Mouse (Mus musculus) intestine, postnatal 0 days (tissue): ENCODE results near the gene Tango2. TPM values are rescaled to one million over a fixed set of nuclear protein-coding genes. Genes with fewer than 3 reads are reported as not detected.

Experiments
- ATAC-seq: fragments of 200-750 bp; cut with Nextera tagmentation; 2 replicates; pipeline ENCODE4 v1.8.0; 2017; ENCODE audit warnings: mild to moderate bottlenecking, moderate TSS enrichment, moderate library complexity
- H3K27ac ChIP-seq: fragments of 300-500 bp; sonication (generic); 2 replicates; pipeline ENCODE4 v1.5.1; 2014; ENCODE audit warnings: mild to moderate bottlenecking, low read depth, low read length, moderate library complexity
- H3K27me3 ChIP-seq: fragments of 300-500 bp; sonication (generic); replicated peaks from 2 replicates; pipeline ENCODE4 v1.6.1; 2014; ENCODE audit warnings: low read length, mixed read lengths; ENCODE audit not compliant: control insufficient read depth, insufficient read depth
- H3K36me3 ChIP-seq: fragments of 300-500 bp; sonication (generic); 2 replicates; pipeline ENCODE4 v1.6.1; 2014; ENCODE audit warnings: mild to moderate bottlenecking, moderate library complexity; ENCODE audit not compliant: control insufficient read depth, insufficient read depth
- H3K4me1 ChIP-seq: fragments of 300-500 bp; sonication (generic); replicated peaks from 2 replicates; pipeline ENCODE4 v1.6.1; 2014; ENCODE audit warnings: antibody characterized with exemption, low read length, mixed read lengths; ENCODE audit not compliant: control insufficient read depth, insufficient read depth
- H3K4me2 ChIP-seq: fragments of 300-500 bp; sonication (generic); replicated peaks from 2 replicates; pipeline ENCODE4 v1.6.1; 2014; ENCODE audit warnings: low read depth, mild to moderate bottlenecking, moderate library complexity
- H3K4me3 ChIP-seq: fragments of 300-500 bp; sonication (generic); 2 replicates; pipeline ENCODE4 v1.5.1; 2014; ENCODE audit warnings: low read depth, low read length
- H3K9ac ChIP-seq: fragments of 300-500 bp; sonication (generic); 2 replicates; pipeline ENCODE4 v1.6.1; 2014; ENCODE audit warnings: mild to moderate bottlenecking, low read depth, low read length
- H3K9me3 ChIP-seq: fragments of 300-500 bp; sonication (generic); 2 replicates; pipeline ENCODE4 v1.6.1; 2016; ENCODE audit warnings: mixed run types; ENCODE audit not compliant: control insufficient read depth
- CTCF ChIP-seq: sonication (generic); IDR thresholded peaks from 2 replicates; pipeline ENCODE4 v1.5.1; 2016; ENCODE audit warnings: low read depth, mild to moderate bottlenecking, control low read depth, antibody characterized with exemption, moderate library complexity
- WGBS: fragments of 180-500 bp; shearing (Covaris S2); extraction: QIAGEN DNeasy Blood & Tissue Kit; methylation state at CpG from one replicate; pipeline ENCODE4 v1.1.7; 2014; 5-methylcytosine and 5-hydroxymethylcytosine counted together
- polyA plus RNA-seq: library from polyadenylated mRNA; unstranded; fragments of >200 nt; fragmentation: Nextera tagmentation; extraction: Ambion mirVana; gene quantifications from 2 replicates; pipeline ENCODE4 v1.2.1, GENCODE M21; 2015

Gene Tango2
- polyA plus RNA-seq, 1 experiment from 2014 or later, result 78.6 TPM

DNA sequence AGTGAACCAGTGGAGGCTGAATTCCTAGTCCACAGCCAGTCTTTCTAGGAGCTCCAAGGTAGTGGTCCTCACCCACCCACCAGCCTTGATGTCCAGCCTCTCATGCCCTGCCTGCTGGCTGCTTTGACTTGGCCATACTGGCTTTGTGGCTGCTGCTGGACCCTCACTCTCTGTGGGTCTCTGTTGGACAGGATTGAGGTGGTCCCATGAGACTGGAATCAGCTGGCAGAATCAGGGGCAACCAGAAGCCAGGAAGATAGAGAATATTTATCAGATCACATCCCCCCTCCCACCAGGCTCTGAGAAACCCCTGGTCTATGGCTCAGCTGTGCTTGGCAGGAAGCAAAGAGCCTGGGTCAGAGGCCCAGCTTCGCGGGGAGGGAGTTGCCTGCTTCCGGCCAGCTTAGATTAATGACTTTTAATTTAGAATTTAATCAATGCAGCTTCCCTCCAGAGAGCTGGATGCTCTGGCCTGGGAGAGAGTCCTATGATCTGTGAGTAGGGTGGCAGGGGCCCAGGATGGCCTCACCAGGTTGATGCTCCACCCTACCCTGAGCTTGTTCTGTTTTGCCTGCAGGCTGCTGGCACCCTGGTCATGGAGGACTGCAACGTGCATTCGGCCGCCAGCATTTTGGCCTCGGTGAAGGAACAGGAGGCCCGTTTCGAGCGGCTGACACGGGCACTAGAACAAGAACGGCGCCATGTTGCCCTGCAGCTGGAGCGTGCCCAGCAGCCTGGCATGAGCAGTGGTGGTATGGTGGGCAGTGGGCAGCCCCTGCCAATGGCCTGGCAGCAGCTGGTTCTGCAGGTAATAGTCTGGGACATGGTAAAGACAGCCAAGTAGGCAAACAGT is 40.9 kb upstream of the Tango2 start:
- Histone ChIP-seq H3K27ac (peak overlapping the region; percentile 36; the same call in 1 of the 2 replicates), H3K9me3 (no peaks in the 10 kb centered on the region), H3K27me3 (no peaks in the 10 kb centered on the region), H3K36me3 (no peaks in the 10 kb centered on the region), H3K9ac (no peak overlapping the region), H3K4me2 (no peak overlapping the region), H3K4me3 (no peak overlapping the region), H3K4me1 (peaks cover 2% of the 10 kb centered on the region; the same call in 1 of the 2 replicates)
- WGBS, result 83% methylated on average over 14 of the region's 14 CpGs
- ATAC-seq, result no peak
- no peak for TF ChIP-seq CTCF

DNA sequence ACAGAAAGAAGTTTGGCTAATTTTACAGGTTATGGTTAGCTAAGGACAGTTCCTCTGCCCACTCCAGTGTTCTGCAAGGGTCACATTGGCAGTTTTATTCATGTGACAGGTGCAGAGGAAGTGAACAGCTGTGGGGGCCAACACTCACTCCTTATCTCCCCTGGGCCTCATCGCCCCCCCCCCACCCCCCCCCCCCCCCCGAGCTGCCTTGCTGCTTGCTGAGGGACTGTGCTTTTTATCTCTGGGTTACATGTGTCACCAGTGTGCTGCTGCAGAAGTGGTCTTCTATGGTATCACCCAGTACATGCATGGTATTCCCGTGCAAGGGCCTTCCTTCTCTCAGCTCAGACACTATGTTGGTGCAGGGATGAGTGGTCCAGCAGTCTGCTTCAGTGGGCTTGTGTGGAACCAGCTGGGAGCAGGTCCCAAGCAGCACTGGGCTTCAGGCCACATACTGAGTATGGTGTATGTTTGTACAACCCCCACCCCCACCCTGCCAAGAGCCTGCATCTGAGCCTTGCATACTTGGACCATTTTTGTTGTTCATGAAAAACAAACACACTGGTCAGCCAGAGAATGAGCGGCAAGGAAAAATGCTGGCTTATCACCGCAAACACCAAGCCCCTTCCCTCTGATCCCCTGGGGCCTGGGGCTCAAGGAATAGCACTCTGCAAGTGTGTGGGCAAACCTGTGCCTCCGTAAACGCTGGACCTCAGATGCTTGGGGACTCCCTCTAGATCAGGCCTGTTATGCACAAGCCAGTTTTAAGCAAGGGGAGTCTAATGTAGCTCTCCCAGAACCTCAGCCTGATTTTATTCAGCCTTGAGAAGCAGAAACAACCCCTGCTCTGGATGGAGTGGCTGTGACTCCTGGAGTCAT is 40.0 kb upstream of the Tango2 start:
- H3K4me3 ChIP-seq, result no peak overlapping the region
- no peaks in the 10 kb centered on the region for H3K27me3 ChIP-seq
- H3K4me1 ChIP-seq, result no peaks in the 10 kb centered on the region
- H3K9me3 ChIP-seq, result no peaks in the 10 kb centered on the region
- H3K27ac ChIP-seq, result peak overlapping the region; percentile 36; the same call in 1 of the 2 replicates
- 42% methylated on average over 6 of the region's 7 CpGs for WGBS
- no peak overlapping the region for H3K4me2 ChIP-seq
- TF ChIP-seq CTCF, result no peak
- H3K36me3 ChIP-seq, result no peaks in the 10 kb centered on the region
- no peak overlapping the region for H3K9ac ChIP-seq
- ATAC-seq, result no peak

DNA sequence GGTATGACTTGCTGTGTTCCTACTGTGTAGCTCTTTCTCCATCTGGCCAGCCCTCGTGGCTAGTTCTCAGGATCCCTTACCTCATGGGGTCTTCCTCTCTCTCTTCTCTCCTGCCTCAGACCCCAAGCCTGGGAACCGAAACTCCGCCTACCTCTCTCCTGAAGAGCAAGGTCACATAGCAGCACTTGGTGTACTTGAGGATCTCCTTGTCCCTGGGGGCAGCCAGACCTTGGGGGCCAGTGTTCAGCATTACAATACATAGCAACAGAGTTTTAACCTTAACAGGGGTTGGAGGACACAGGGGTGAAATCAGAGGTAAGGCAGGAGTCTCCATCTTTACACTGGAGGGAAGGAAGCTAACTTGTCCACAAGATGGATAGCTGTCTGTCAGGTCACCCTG is 39.1 kb upstream of the Tango2 start:
- ATAC-seq, result no peak
- H3K4me3 ChIP-seq, result no peak overlapping the region
- 80% methylated on average over 3 of the region's 3 CpGs for WGBS
- no peak overlapping the region for H3K27ac ChIP-seq
- no peak overlapping the region for H3K9ac ChIP-seq
- no peaks in the 10 kb centered on the region for H3K27me3 ChIP-seq
- no peak overlapping the region for H3K4me2 ChIP-seq
- no peaks in the 10 kb centered on the region for H3K4me1 ChIP-seq
- H3K9me3 ChIP-seq, result no peaks in the 10 kb centered on the region
- H3K36me3 ChIP-seq, result no peaks in the 10 kb centered on the region
- TF ChIP-seq CTCF, result no peak

DNA sequence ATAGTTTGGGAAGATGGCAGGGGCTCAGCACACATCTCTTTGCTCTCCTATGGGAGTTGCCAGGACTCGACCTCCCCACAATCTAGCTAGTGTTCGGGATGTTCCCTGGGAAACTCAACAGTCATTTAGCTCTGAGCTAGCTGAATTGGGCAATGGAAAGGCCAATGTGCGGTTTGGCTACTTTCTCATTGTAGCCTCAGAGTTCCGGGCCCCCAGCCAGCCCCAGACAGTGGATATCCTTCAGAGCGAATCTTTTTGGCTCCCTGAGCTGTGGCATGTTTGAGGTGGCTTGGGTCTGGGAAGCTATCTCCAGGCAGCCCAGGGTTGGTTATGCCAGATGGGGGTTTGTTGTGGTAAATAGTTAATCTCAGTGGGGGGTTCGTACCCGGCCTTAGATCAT is 38.5 kb upstream of the Tango2 start:
- Histone ChIP-seq H3K4me1 (no peaks in the 10 kb centered on the region), H3K4me3 (no peak overlapping the region), H3K9me3 (no peaks in the 10 kb centered on the region), H3K27ac (no peak overlapping the region), H3K36me3 (no peaks in the 10 kb centered on the region), H3K4me2 (no peak overlapping the region), H3K27me3 (no peaks in the 10 kb centered on the region), H3K9ac (no peak overlapping the region)
- WGBS, result 74% methylated on average over 7 of the region's 7 CpGs
- no peak for ATAC-seq
- TF ChIP-seq CTCF, result no peak

DNA sequence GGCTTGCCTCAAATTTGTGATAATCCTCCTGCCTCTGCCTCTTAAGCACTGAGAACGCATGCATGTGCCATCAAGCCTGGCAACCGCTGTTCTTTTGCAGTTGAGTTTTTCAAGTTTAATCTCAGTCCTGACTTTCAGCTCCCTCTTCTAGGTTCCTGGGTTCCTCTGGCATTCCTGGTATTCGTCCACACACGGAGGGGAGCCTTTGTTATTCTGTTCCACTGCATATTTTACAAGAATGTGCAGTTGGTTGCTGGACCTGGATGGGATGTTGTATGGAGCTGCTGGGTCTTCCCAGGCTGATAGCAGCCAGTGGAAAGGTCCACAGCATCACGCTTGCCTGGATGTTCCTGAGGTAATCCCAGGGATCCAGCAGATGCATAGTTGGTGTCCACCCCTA is 37.5 kb upstream of the Tango2 start:
- Histone ChIP-seq H3K4me2 (no peak overlapping the region), H3K9ac (no peak overlapping the region), H3K27ac (no peak overlapping the region), H3K4me1 (no peaks in the 10 kb centered on the region), H3K27me3 (no peaks in the 10 kb centered on the region), H3K4me3 (no peak overlapping the region), H3K36me3 (no peaks in the 10 kb centered on the region), H3K9me3 (no peaks in the 10 kb centered on the region)
- ATAC-seq, result no peak
- TF ChIP-seq CTCF, result no peak
- WGBS, result 78% methylated on average over 5 of the region's 5 CpGs

DNA sequence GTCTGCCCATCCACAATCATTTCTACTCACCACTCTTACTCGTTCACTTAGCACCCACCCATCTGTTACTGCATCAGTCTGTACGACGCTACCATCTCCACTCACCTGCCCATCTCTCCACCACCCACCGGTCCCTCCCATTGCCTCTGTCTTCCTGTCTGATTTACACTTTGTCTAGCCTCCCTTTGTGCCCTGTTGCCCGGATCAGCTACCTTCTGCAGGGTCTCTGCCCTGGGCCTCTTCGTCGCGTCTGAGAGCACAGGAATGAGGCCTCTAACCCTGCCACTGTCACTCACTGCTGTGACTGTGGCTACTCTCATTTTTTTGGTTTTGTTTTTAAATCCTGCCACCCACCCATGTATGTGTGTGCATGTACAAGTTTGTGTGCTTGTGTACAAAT is 36.8 kb upstream of the Tango2 start:
- no peak overlapping the region for H3K27ac ChIP-seq

More for the DNA sequence above, 36.8 kb upstream of the Tango2 start:
- H3K9ac ChIP-seq, result no peak overlapping the region
- H3K9me3 ChIP-seq, result no peaks in the 10 kb centered on the region
- H3K4me1 ChIP-seq, result no peaks in the 10 kb centered on the region
- no peak for ATAC-seq
- H3K4me3 ChIP-seq, result no peak overlapping the region
- 89% methylated on average over 8 of the region's 8 CpGs for WGBS
- no peak for TF ChIP-seq CTCF
- H3K27me3 ChIP-seq, result no peaks in the 10 kb centered on the region
- H3K4me2 ChIP-seq, result no peak overlapping the region
- H3K36me3 ChIP-seq, result no peaks in the 10 kb centered on the region
